Mouse (Mus musculus) left cerebral cortex, postnatal 14 days (tissue): ENCODE data around the gene Gm15294. TPM values are rescaled to one million over a fixed set of nuclear protein-coding genes. Genes with fewer than 3 reads are reported as not detected.

Experiments used
- DNase-seq, 2 experiments: peaks; one replicate each; pipeline ENCODE4 v3.0.0; 2021 to 2022; ENCODE audit warnings: low spot score in 2 of 2, mixed read lengths in 1 of 2
- intact Hi-C: fragments of 180-260 bp; cut with DNase I; formaldehyde crosslinking; loops from one replicate; pipeline ENCODE4 v1.15.1; 2025
- long read RNA-seq, 2 experiments: library from polyadenylated mRNA; stranded (forward); transcript quantifications; one replicate each; pipeline ENCODE4 v2.0.0; 2021
- total RNA-seq, 2 experiments: library from RNA; stranded (reverse); gene quantifications; 2 replicates each; pipeline ENCODE4 v1.2.3; 2021

The Gm15294 gene
- not detected for total RNA-seq
- long read RNA-seq, experiment 1, result 0 reads
- long read RNA-seq, experiment 2, result 0 reads

DNA sequence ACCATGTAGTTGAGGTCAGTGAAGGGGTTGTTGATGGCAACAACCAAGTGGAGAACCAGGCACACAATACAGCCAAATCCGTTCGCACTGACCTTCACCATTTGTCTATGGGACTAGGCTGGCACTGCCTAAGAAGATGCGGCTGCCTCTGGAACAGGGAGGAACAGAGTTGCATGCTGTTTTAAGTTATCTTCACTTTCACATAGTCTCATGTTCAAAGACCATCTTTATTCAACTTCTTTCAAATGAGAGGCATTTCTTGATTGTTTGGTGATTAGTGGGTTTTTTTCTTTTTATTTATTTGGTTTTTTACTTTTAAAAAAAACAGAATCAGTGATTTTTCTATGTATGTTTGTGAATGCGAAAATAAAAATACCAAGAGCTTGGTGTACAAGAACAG is at the start of gene Gm15294:
Gene Gm15294 (minus strand): TSS at position 101 of the 400 bp plus-strand sequence.
- DNase-seq, result no peak
- intact Hi-C loops, result no loop called here

GRCm38 (mm10) chrX:141884336-141885048 is 9.5 kb upstream of the Gm15294 start:
- intact Hi-C loops, result no loop called here
- no peak for DNase-seq

GRCm38 (mm10) chrX:141874024-141874423 is 1.0 kb downstream of the Gm15294 start:
- intact Hi-C loops, result no loop called here
- no peak for DNase-seq

DNA sequence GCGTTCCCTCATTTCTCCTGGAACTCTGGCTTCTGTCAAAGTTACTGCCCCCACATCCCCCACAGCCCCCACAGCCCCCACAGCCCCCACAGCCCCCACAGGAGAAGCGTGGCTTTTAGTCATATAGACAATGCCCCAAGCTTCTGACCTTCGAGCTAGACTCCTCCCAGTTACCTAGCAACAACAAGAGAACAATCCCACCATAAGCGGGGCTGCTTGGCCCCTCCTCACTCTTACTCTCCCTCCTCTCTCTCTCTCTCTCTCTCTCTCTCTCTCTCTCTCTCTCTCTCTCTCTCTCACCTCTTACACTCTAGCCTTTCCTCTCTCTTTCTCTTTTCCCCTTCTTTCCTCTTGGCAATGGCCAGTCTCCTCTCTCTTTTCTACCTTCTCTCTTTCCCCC is 1.4 kb downstream of the Gm15294 start:
- no peak for DNase-seq
- intact Hi-C loops, result no loop called here

GRCm38 (mm10) chrX:141855684-141856396 is 19.2 kb downstream of the Gm15294 start:
- intact Hi-C loops, result no loop called here
- no peak for DNase-seq

Other genes with a start within 250 kb of the Gm15294 start
- 1 to 10 TPM in 1 of 2 experiments, under 1 TPM in 1; 0.31 to 1.7 TPM for gene Irs4, start 150.0 kb downstream of the Gm15294 start, total RNA-seq